Mouse (Mus musculus) heart, postnatal 0 days (tissue): ENCODE results near the gene Trim38.
"Not testable (repeated sequence)": the region's sequence is repeated elsewhere in the genome, so short reads cannot be mapped to it uniquely, and the experiment has no call there.

ENCODE experiments used
- CTCF ChIP-seq: IDR thresholded peaks from 2 replicates; pipeline ENCODE4 v1.5.1; 2016; ENCODE audit warnings: antibody characterized with exemption, control low read depth, low read depth
- EP300 ChIP-seq: IDR thresholded peaks from 2 replicates; pipeline ENCODE4 v1.6.1; 2016; ENCODE audit warnings: antibody characterized with exemption, low read depth

- not testable (repeated sequence) for TF ChIP-seq CTCF, EP300
Observed at GRCm38 (mm10) chr13:23769613-23770012, at the start of gene Trim38.
